Mouse (Mus musculus) hematopoietic stem cell, adult 5-6 weeks (primary cell): ENCODE measurements around the gene Psg16. TPM values are rescaled to one million over a fixed set of nuclear protein-coding genes. Genes with fewer than 3 reads are reported as not detected.

Experiments
- ATAC-seq, 2 experiments: fragments of 125-278 bp in 1 of 2; replicated peaks in 1 of 2; 2 replicates each; pipeline ENCODE4 v1.8.0; 2016 to 2017; ENCODE audit warnings: inconsistent platforms in 2 of 2, mild to moderate bottlenecking in 2 of 2, moderate number of reproducible peaks in 2 of 2, low read depth in 1 of 2, moderate TSS enrichment in 1 of 2; ENCODE audit not compliant: low FRiP score in 2 of 2, poor library complexity in 2 of 2, severe bottlenecking in 2 of 2, insufficient read depth in 1 of 2, low TSS enrichment in 1 of 2
- total RNA-seq: library from RNA; stranded (forward); fragments of 172-1452, 232-1000 nt; gene quantifications from 2 replicates; pipeline ENCODE4 v1.2.3, GENCODE M21; 2017

Gene Psg16
- total RNA-seq, result 0.20 and 0.88 TPM in 2 replicates

- peak; percentile 83 to 92 for ATAC-seq
Observed at GRCm38 (mm10) chr7:17073904-17074615, at the start of gene Psg16. Gene Psg16, plus strand, starts transcription at chr7:17074040.

GRCm38 (mm10) chr7:17024141-17024540 lies 49.7 kb upstream of the Psg16 start:
- peak; percentile 12 to 28; a peak in 2 of 4 replicates for ATAC-seq

DNA sequence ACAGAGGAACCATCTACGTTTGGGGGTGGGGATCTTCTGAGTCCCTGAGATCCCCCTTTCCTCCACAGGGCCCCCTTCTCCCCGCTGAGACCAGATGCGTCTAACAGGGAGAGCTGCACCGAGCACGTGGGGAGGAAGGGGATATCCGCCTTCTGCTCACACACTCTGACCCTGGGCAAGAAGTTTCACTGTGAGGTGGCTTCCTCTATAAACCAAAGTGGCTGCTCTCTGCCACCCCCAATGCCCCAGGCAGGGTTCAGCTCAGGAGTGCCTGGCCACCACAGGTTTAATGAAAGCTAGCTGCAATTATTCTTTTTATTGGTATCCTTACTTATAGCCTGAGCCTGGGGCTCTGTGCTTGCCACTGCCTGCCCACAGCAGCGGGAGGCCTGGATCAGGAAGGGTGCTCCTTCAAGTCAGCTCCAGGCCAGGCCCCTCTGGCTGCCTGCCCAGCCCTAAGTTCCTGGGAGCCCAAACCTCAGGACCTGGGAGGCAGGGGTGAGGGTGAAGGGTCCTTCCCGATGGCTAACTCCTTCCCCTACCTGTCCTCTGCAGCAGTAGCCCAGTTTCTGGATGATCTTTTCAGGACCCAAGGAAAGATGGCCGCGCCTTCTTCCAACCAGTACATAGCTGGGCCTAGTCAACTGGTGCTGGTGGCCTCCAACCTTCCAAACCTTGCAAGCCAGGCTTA lies 48.9 kb upstream of the Psg16 start:
- peak; percentile 68 to 78 for ATAC-seq

- no peak for ATAC-seq
Observed at GRCm38 (mm10) chr7:17025505-17025894, 48.3 kb upstream of the Psg16 start.

DNA sequence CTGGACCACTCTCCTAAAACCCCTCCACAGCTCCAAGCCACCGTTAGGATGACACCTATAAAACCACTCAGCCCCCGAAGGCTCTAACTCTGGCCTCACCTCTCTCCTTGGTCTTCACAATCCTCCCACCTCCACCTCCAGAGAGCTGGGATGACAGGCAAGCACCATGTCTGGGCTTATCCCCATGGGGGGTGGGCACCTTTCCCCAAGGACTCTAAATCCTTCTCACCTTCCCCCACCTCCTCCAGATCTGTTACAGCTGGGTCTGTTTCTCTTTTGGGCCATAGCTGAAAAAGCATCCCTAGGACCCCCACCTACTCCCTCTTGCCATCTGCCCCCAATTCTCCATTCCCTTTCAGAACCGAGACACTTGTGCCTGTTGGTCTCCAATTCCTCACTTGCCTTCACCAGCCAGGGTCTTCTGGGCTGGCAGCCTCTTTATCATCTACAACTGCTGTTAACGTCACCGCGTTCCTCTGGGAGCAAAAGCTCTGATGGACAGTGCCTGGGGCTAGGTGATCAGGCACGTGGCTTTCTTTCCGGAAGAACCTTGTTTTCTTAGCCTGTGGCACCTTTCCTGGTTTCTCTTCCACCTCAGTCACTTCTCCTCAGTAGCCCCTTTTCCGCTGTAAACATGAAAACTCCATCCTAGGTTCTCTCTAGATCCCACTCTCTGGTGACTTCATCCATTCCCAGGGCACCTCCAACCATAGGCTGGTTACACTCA lies 47.8 kb upstream of the Psg16 start:
- no peak for ATAC-seq

- ATAC-seq, result peak; percentile 24 to 30; a peak in 2 of 4 replicates
Observed at GRCm38 (mm10) chr7:17026710-17027587, 46.9 kb upstream of the Psg16 start.

DNA sequence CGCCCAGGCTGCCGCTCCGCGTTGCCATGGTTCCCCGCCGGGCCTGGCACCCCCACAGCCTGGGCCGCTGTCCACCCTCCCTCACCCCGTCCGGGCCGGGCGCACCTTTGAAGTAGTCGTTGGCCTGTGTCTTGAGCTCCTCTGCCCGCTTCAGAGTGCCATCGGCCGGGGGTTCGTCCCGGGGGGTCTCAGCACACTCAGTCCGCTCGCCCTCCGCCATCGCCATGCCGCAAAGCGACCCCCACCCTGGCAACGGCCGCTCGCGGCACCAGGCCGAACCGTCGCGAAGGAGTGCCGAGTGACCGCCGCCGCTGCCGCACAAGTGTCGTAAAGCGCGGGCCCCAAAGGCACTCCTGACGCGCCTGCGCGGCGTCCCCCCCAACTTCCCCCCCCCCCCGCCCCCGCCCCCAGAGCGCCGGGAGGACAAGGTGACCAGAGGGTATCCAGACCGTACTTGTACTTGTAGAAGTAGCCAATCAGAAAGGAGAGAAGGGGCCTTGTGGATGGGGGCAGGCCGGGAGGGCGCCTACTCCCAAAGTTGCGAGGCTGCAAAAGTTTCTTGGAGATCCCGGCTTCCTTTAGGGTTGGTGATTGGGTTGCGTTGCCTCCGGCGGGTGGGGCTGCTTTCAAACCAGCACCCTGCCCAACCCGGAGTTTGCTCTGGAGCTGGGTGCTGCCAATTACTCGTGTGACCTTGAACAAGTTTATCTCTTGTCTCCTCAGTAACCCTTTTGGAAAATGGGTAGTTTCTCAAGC lies 46.1 kb upstream of the Psg16 start, which contains the start of gene Ppp5c:
Gene Ppp5c, minus strand, starts transcription at position 337 of the 756 bp plus-strand sequence.
- peak; percentile 14 to 43; a peak in 3 of 4 replicates for ATAC-seq

- no peak for ATAC-seq
Observed at GRCm38 (mm10) chr7:17028923-17029322, 44.9 kb upstream of the Psg16 start.

DNA sequence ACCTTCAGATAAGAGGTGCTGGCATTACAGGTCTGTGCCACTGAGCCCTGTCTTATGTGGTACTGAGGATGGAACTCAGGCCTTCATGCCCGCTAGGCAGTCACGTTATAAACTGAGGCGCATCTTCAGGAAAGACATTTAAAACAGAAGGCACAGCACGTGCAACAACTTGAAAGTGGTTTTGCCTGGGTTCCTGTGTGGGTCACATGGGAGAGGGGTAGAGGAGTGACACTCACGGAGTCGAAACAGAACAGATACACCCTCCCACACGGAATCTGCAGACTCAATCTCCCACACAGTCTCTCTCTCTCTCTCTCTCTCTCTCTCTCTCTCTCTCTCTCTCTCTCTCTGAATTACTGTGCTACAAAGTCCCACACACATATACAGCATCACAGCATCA lies 43.6 kb upstream of the Psg16 start:
- ATAC-seq, result no peak

DNA sequence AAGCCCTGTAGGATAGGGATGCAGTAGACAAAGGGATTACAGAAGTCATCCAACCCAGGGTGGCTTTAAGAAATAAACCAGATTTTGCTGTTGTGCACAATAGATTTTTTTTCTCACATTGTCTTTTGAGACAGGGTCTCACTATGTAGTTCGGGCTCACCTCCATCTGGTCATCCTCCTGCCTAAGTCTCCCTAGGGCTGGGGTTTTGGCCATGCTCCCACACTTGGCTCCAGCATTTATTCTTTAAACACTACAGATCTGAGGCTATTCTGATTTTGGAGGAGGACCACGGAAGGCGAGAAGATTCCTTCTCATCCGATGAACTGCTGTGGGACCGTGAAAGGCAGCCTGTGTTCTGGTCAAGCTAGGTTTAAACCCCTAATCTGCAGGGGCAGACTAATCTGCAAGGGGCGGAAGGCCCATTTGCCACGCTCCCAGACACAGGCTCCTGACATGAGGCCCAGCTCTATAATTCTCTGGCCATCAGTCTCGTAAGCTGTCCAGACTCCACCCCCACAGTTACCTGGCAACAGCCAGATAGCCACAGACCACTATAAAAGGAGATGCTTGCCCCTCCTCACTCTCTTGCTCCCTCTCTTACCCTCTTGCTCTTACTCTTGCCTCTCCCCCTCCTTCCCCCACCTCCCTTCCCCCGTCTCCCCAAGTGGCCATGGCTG lies 35.7 kb upstream of the Psg16 start:
- no peak for ATAC-seq

DNA sequence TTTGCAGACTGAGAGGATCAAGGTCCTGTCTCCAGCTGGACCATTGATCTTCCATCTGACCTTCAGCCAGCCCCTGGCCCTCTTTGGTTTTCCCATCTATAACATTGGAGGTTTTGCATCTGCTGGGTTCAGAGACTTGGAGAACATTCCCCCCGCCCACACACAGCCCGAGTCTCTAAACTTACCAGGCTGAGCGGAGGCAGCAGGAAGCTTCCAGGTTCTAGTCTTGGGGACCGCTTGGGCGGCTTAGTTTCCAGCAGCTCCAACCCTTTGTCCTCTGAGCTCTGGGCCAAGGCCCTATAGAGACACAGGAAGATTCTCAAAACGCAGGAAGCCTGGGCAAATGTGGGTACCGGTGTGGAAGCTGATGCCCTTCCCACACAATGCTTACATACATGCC lies 34.5 kb upstream of the Psg16 start:
- ATAC-seq, result no peak

- no peak for ATAC-seq
Observed at GRCm38 (mm10) chr7:17045743-17046142, 28.1 kb upstream of the Psg16 start.

DNA sequence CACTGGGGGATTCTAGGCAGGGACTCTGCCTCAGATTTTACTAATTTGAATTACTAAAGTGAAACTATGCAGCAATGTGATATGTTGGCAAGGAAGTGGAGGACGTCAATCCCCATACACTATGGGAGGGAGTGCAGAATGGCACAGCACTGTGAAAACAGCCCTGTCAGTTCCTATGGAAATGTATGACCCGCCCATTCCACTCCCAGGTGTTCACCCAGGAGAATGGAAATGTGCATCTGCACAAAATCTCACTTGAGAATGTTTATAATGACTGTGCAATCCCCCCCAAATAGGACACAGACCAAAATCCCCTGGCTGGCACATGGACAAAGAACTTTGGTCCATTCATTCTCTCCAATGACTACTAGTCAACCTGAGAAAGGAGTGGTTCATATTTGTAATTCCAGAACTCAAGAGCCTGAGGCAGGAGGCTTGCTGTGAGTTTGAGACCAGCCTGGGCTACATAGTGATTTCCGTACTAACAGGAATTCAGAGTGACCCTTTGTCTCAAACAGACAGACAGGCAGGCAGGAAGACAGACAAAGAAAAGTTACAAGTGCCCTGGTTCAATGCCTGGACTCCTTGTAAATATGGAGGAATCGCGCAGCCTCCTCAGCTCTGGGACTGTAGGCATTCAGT lies 26.7 kb upstream of the Psg16 start:
- ATAC-seq, result no peak

- ATAC-seq, result no peak
Observed at GRCm38 (mm10) chr7:17048431-17049190, 25.2 kb upstream of the Psg16 start.

DNA sequence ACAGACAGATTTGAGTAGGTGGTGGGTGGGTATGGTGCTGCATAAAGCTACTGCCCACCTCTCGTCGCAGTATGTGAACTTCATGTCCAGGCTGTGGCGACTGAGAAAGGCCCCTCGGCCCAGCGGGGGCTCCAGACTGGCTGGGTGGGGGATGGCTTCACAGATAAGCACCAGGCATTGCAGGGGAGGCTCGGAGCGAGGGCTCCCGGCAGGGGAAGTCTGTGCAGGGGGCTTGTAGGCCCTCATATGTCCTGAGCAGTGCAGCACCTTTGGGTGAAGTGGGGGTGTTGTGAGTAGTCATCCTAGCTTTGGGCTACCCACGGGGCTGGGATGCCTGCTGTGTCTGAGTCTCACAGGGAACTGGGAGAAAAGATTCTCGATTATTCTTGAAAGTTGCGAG lies 23.3 kb upstream of the Psg16 start:
- ATAC-seq, result no peak
